Comparison of ENCODE assay signal across 19 mouse cellular contexts in genomic region chr10:88815256-88815655, GRCm38 (mm10). TPM values are rescaled to one million over a fixed set of nuclear protein-coding genes. Genes with fewer than 3 reads are reported as not detected.
DNase-seq lines count a peak whose midpoint lies in the region; TF ChIP-seq lines count a peak whose summit lies in the region.
"Had no signal": no experiment of that assay in that cellular context is flagged by ENCODE, and none has a peak within 500 bp of the region (broad histone marks: within the 10 kb centered on the region; RNA-seq: fewer than 3 reads in every experiment).

No protein-coding gene starts in this region.

- no peak for TF ChIP-seq POLR2A in testis, adult 2 months (IDR thresholded peaks at IDR 0.05; ENCODE audit: control insufficient read depth, low read depth, low read length)

- peak overlapping the region; percentile 25; the same call in 1 of the 2 replicates for H3K4me3 ChIP-seq in testis, adult 2 months (ENCODE audit: control insufficient read depth, low read depth, low read length)

- no peak overlapping the region for H3K27ac ChIP-seq in testis, adult 2 months (ENCODE audit: control insufficient read depth, insufficient read depth, low read depth, low read length)

- TF ChIP-seq CTCF in testis, adult 2 months (IDR thresholded peaks at IDR 0.05; ENCODE audit: control insufficient read depth, insufficient read depth, insufficient replicate concordance, low read depth, low read length), result no peak

- H3K36me3 ChIP-seq in testis, adult 2 months (ENCODE audit: control insufficient read depth, insufficient read depth, low read length), result peaks cover 4% of the 10 kb centered on the region

- H3K27me3 ChIP-seq in testis, adult 2 months (ENCODE audit: control insufficient read depth, insufficient read depth, low read length), result no peaks in the 10 kb centered on the region
- H3K27me3 ChIP-seq: CH12.LX, Patski had no signal

- intact Hi-C loops in heart, postnatal 10 days (cut with DNase I), result no loop called here

- H3K4me1 ChIP-seq in testis, adult 2 months (ENCODE audit: control insufficient read depth, insufficient read depth, low read length), result no peaks in the 10 kb centered on the region

- DNase-seq in adrenal gland, adult 2 months, result peak; percentile 38
- DNase-seq in adrenal gland, adult 18-20 months (ENCODE audit: low spot score in 2 of 2), result no peak
- peak; percentile 8 for DNase-seq in adrenal gland, adult 8-10 months
- no peak for DNase-seq in adrenal gland, postnatal 14 days
- DNase-seq in heart, adult 11 months, result peak; percentile 72
- no peak for DNase-seq in heart, postnatal 10 days
- DNase-seq in testis, postnatal 10 days (ENCODE audit: low spot score), result no peak
- DNase-seq: adrenal gland, postnatal 10 days; adrenal gland, postnatal 25 days; B cell, adult 2 months; cerebellum, adult 11 months; cerebellum, adult 11-12 months; cerebellum, adult 18-20 months; cerebellum, adult 2 months; cerebellum, adult 8-10 months; cerebellum, adult 9-10 months had no signal

RNA-seq across cellular contexts. Expression of gene Utp20, which starts 11.3 kb away (rescaled TPM):
- 10 to 100 TPM; 18.5 to 26.3 TPM for total RNA-seq in adrenal gland, adult 2 months (2021)
- polyA plus RNA-seq in adrenal gland, adult 2 months (2012; rRNA removed), result 1.8 and 2.9 TPM in 2 replicates
- total RNA-seq in adrenal gland, adult 18-20 months (2021), result 10 to 100 TPM; 22.6 to 29.1 TPM
- total RNA-seq in adrenal gland, adult 8-10 months (2022), result 10 to 100 TPM; 26.7 to 30.1 (median 28.4) TPM
- 27.1 and 28.3 TPM in 2 replicates for total RNA-seq in adrenal gland, postnatal 14 days (2021)
- total RNA-seq in heart, postnatal 10 days (2021), result 10 to 100 TPM; 14.5 to 17.4 TPM
- 4.9 and 6.1 TPM in 2 replicates for polyA plus RNA-seq in testis, adult 2 months (2012; rRNA removed)

Comparison
In these comparisons a context has a peak if more than half of its experiments do, and no peak if none do; other contexts are left out.
1. DNase-seq: peak in adrenal gland, adult 2 months (single experiment), adrenal gland, adult 8-10 months (single experiment) and heart, adult 11 months (single experiment); none in adrenal gland, adult 18-20 months (0 of 2), adrenal gland, postnatal 14 days (single experiment), heart, postnatal 10 days (0 of 2) and testis, postnatal 10 days (single experiment).